Comparison of ENCODE assay signal across 8 mouse cellular contexts in genomic region chr2:93075738-93076577, GRCm38 (mm10). TPM values are rescaled to one million over a fixed set of nuclear protein-coding genes. Genes with fewer than 3 reads are reported as not detected.
DNase-seq lines count a peak whose midpoint lies in the region; ATAC-seq and TF ChIP-seq lines count a peak whose summit lies in the region.
"Had no signal": no experiment of that assay in that cellular context is flagged by ENCODE, and none has a peak within 500 bp of the region (broad histone marks: within the 10 kb centered on the region; RNA-seq: fewer than 3 reads in every experiment).

No protein-coding gene starts in this region.

- no peak for TF ChIP-seq POLR2A in bone marrow macrophage, adult 2 months (IDR thresholded peaks at IDR 0.05; ENCODE audit: borderline replicate concordance, low read depth, low read length)

- H3K27ac ChIP-seq in bone marrow macrophage, adult 2 months (ENCODE audit: insufficient read depth, low read depth, low read length) = no peak overlapping the region
- no peak overlapping the region for H3K27ac ChIP-seq in embryonic facial prominence, embryonic 15.5 days (replicated peaks)
- H3K27ac ChIP-seq in hindbrain, embryonic 12.5 days = no peak overlapping the region
- peak overlapping the region; percentile 61 for H3K27ac ChIP-seq in left cerebral cortex, adult 2 months
- H3K27ac ChIP-seq in midbrain, embryonic 13.5 days = no peak overlapping the region
- H3K27ac ChIP-seq: limb, embryonic 15.5 days had no signal

- peak; percentile 85 for TF ChIP-seq CTCF in bone marrow macrophage, adult 2 months (IDR thresholded peaks at IDR 0.05; ENCODE audit: low read depth, low read length)
- peak; percentile 89 for TF ChIP-seq CTCF in left cerebral cortex, adult 2 months (IDR thresholded peaks at IDR 0.05)

- 37% methylated on average over 15 of the region's 15 CpGs for WGBS in embryonic facial prominence, embryonic 15.5 days
- 40% methylated on average over 15 of the region's 15 CpGs for WGBS in hindbrain, embryonic 12.5 days
- WGBS in midbrain, embryonic 13.5 days = 39% methylated on average over 15 of the region's 15 CpGs

- intact Hi-C loops in left cerebral cortex, adult 2 months (cut with DNase I) = no loop called here

- no peak overlapping the region for H3K9ac ChIP-seq in embryonic facial prominence, embryonic 15.5 days
- no peak overlapping the region for H3K9ac ChIP-seq in hindbrain, embryonic 12.5 days
- H3K9ac ChIP-seq in midbrain, embryonic 13.5 days (replicated peaks) = no peak overlapping the region
- H3K9ac ChIP-seq: limb, embryonic 15.5 days had no signal

- no peak overlapping the region for H3K4me2 ChIP-seq in embryonic facial prominence, embryonic 15.5 days (replicated peaks)
- no peak overlapping the region for H3K4me2 ChIP-seq in hindbrain, embryonic 12.5 days (replicated peaks)
- no peak overlapping the region for H3K4me2 ChIP-seq in midbrain, embryonic 13.5 days (replicated peaks)
- H3K4me2 ChIP-seq: limb, embryonic 15.5 days had no signal

- peak; percentile 31; the same call in 1 of the 2 replicates for ATAC-seq in embryonic facial prominence, embryonic 15.5 days (ENCODE audit: insufficient number of reproducible peaks, low FRiP score, low TSS enrichment, low read depth)
- ATAC-seq in hindbrain, embryonic 12.5 days (ENCODE audit: low FRiP score) = peak; percentile 29; the same call in 1 of the 2 replicates
- ATAC-seq in midbrain, embryonic 13.5 days = peak; percentile 40

- H3K4me3 ChIP-seq in bone marrow macrophage, adult 2 months (ENCODE audit: insufficient read depth, low read length) = no peak overlapping the region
- no peak overlapping the region for H3K4me3 ChIP-seq in embryonic facial prominence, embryonic 15.5 days (replicated peaks)
- H3K4me3 ChIP-seq in hindbrain, embryonic 12.5 days = no peak overlapping the region
- no peak overlapping the region for H3K4me3 ChIP-seq in left cerebral cortex, adult 2 months
- H3K4me3 ChIP-seq in midbrain, embryonic 13.5 days (replicated peaks) = no peak overlapping the region
- H3K4me3 ChIP-seq: limb, embryonic 15.5 days had no signal

- no peaks in the 10 kb centered on the region for H3K9me3 ChIP-seq in embryonic facial prominence, embryonic 15.5 days (replicated peaks)
- no peaks in the 10 kb centered on the region for H3K9me3 ChIP-seq in hindbrain, embryonic 12.5 days (replicated peaks)
- no peaks in the 10 kb centered on the region for H3K9me3 ChIP-seq in midbrain, embryonic 13.5 days
- H3K9me3 ChIP-seq: limb, embryonic 15.5 days had no signal

- peaks cover 5% of the 10 kb centered on the region; the same call in 1 of the 2 replicates for H3K27me3 ChIP-seq in embryonic facial prominence, embryonic 15.5 days
- H3K27me3 ChIP-seq in hindbrain, embryonic 12.5 days = no peaks in the 10 kb centered on the region
- 0 out of 2 replicates have a peak, but pooled peaks cover 6% of the 10 kb centered on the region for H3K27me3 ChIP-seq in midbrain, embryonic 13.5 days

- peak; percentile 13 for DNase-seq in MEL-GATA-1-ER (ENCODE audit: extremely low read depth, low read depth)
- peak; percentile 48 to 65 for DNase-seq in left cerebral cortex, adult 2 months (ENCODE audit: extremely low spot score in 1 of 2, low spot score in 2 of 2)
- DNase-seq in spleen, adult 18-20 months = peak; percentile 42 to 69

- no peaks in the 10 kb centered on the region for H3K36me3 ChIP-seq in embryonic facial prominence, embryonic 15.5 days
- H3K36me3 ChIP-seq in hindbrain, embryonic 12.5 days = no peaks in the 10 kb centered on the region
- no peaks in the 10 kb centered on the region for H3K36me3 ChIP-seq in midbrain, embryonic 13.5 days
- H3K36me3 ChIP-seq: limb, embryonic 15.5 days had no signal

- H3K4me1 ChIP-seq in bone marrow macrophage, adult 2 months (ENCODE audit: control insufficient read depth, insufficient read depth, low read length) = no peaks in the 10 kb centered on the region
- H3K4me1 ChIP-seq in embryonic facial prominence, embryonic 15.5 days = 0 out of 2 replicates have a peak, but pooled peaks cover under 1% of the 10 kb centered on the region
- H3K4me1 ChIP-seq in hindbrain, embryonic 12.5 days = peaks cover 12% of the 10 kb centered on the region; the same call in 1 of the 2 replicates
- H3K4me1 ChIP-seq in midbrain, embryonic 13.5 days (replicated peaks) = peaks cover 10% of the 10 kb centered on the region

RNA-seq across cellular contexts. Expression of gene Prdm11, which starts 30.0 kb away (rescaled TPM):
- 2.1 and 2.9 TPM in 2 replicates for polyA plus RNA-seq in bone marrow macrophage, adult 2 months (2012; ENCODE audit: insufficient read depth, insufficient read length, missing spikeins)
- polyA plus RNA-seq in embryonic facial prominence, embryonic 15.5 days (2015; fragmentation: Nextera tagmentation; extraction: Ambion mirVana) = 12.0 and 12.1 TPM in 2 replicates
- 2.9 and 3.6 TPM in 2 replicates for polyA plus RNA-seq in hindbrain, embryonic 12.5 days (2016; fragmentation: Nextera tagmentation; extraction: Ambion mirVana)
- total RNA-seq in left cerebral cortex, adult 2 months (2021) = 10 to 100 TPM; 24.7 to 24.8 TPM
- 1.8 and 1.9 TPM in 2 replicates for polyA plus RNA-seq in midbrain, embryonic 13.5 days (2015; fragmentation: Nextera tagmentation; extraction: Ambion mirVana)
